Mouse (Mus musculus): ENCODE measurements around the gene Srsf10. TPM values are rescaled to one million over a fixed set of nuclear protein-coding genes. Genes with fewer than 3 reads are reported as not detected.

Gene Srsf10
- polyA plus RNA-seq, 1 experiment from 2014 or later: 88.1 TPM

DNA sequence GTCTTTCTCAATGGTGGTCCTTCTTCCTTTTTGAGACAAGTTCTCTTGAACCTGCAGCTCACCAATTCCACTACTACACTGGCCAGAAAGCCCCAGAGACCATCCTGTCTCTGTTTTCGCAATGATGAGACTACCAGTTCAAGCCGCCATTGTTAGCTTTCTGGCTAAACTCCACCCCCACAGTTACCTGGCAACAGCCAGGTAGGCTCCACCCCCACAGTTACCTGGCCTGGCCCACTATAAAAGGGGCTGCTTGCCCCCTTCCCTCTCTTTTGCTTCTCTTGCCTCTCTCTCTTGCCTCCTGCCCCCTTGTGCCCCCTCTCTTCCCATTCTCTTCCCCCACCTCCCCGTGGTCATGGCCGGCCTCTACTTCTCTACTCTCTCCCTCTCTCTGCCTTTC is 33.8 kb upstream of the Srsf10 start:
- H3K27me3 ChIP-seq (ENCODE audit: control insufficient read depth, insufficient read depth, low read length): no peaks in the 10 kb centered on the region
- no peaks in the 10 kb centered on the region for H3K36me3 ChIP-seq (ENCODE audit: control insufficient read depth, insufficient read depth, low read length)
- no peak overlapping the region for H3K4me2 ChIP-seq (replicated peaks; ENCODE audit: low read depth)
- DNase-seq (ENCODE audit: low spot score) (no peak), ATAC-seq (ENCODE audit: low FRiP score, low TSS enrichment) (no peak)
- no peak overlapping the region for H3K27ac ChIP-seq (replicated peaks)
- 93% methylated on average over 4 of the region's 4 CpGs for WGBS
- H3K9ac ChIP-seq (ENCODE audit: low read length): no peak overlapping the region
- no peaks in the 10 kb centered on the region for H3K9me3 ChIP-seq (ENCODE audit: control insufficient read depth, low read length)
- TF ChIP-seq CTCF (IDR thresholded peaks at IDR 0.05; ENCODE audit: low read depth) (no peak), EP300 (optimal IDR thresholded peaks at IDR 0.05) (no peak)
- no peaks in the 10 kb centered on the region for H3K4me1 ChIP-seq (replicated peaks; ENCODE audit: control insufficient read depth, insufficient read depth)
- no peak overlapping the region for H3K4me3 ChIP-seq (ENCODE audit: low read depth, low read length)

- ATAC-seq (ENCODE audit: low FRiP score, low TSS enrichment): no peak
- TF ChIP-seq EP300 (optimal IDR thresholded peaks at IDR 0.05) (no peak), CTCF (IDR thresholded peaks at IDR 0.05; ENCODE audit: low read depth) (peak; percentile 76)
- H3K27ac ChIP-seq (replicated peaks): no peak overlapping the region
- DNase-seq (ENCODE audit: low spot score): peak; percentile 37
- no peak overlapping the region for H3K4me2 ChIP-seq (replicated peaks; ENCODE audit: low read depth)
- no peak overlapping the region for H3K9ac ChIP-seq (ENCODE audit: low read length)
- no peak overlapping the region for H3K4me3 ChIP-seq (ENCODE audit: low read depth, low read length)
- no peaks in the 10 kb centered on the region for H3K36me3 ChIP-seq (ENCODE audit: control insufficient read depth, insufficient read depth, low read length)
- H3K9me3 ChIP-seq (ENCODE audit: control insufficient read depth, low read length): no peaks in the 10 kb centered on the region
- H3K27me3 ChIP-seq (ENCODE audit: control insufficient read depth, insufficient read depth, low read length): no peaks in the 10 kb centered on the region
- WGBS: 57% methylated on average over 2 of the region's 2 CpGs
- no peaks in the 10 kb centered on the region for H3K4me1 ChIP-seq (replicated peaks; ENCODE audit: control insufficient read depth, insufficient read depth)
Observed at GRCm38 (mm10) chr4:135823298-135823697, 32.2 kb upstream of the Srsf10 start.

GRCm38 (mm10) chr4:135824254-135824653 is 31.3 kb upstream of the Srsf10 start:
- whole genome bisulfite sequencing: 41% methylated on average over 8 of the region's 8 CpGs
- Histone ChIP-seq H3K9me3 (ENCODE audit: control insufficient read depth, low read length) (no peaks in the 10 kb centered on the region), H3K9ac (ENCODE audit: low read length) (no peak overlapping the region), H3K36me3 (ENCODE audit: control insufficient read depth, insufficient read depth, low read length) (no peaks in the 10 kb centered on the region), H3K4me3 (ENCODE audit: low read depth, low read length) (no peak overlapping the region), H3K27me3 (ENCODE audit: control insufficient read depth, insufficient read depth, low read length) (no peaks in the 10 kb centered on the region), H3K27ac (replicated peaks) (no peak overlapping the region), H3K4me1 (replicated peaks; ENCODE audit: control insufficient read depth, insufficient read depth) (peaks cover 8% of the 10 kb centered on the region; the same call in 1 of the 2 replicates), H3K4me2 (replicated peaks; ENCODE audit: low read depth) (no peak overlapping the region)
- TF ChIP-seq CTCF (IDR thresholded peaks at IDR 0.05; ENCODE audit: low read depth) (no peak), EP300 (optimal IDR thresholded peaks at IDR 0.05) (no peak)
- ATAC-seq (ENCODE audit: low FRiP score, low TSS enrichment) (no peak), DNase-seq (ENCODE audit: low spot score) (no peak)

DNA sequence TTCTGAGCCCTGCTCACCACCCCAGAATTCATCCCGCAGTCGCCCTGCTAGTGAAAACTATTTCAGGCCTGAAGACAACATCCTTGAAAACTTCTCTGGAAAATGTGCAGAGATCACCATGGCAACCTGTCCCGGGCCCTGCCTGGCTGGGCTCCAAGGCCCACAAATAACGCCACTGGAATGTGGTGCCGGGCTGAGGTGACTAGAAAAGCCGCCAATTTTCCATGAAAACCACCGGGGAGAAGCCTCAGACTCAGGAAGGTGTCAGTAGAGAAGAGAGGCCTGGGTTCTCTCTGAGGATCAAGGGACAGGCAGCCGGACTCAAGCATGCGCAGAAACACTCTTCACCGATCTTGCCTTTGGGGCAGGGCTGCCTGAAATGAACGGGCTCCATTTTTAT is 27.1 kb upstream of the Srsf10 start:
- WGBS: 13% methylated on average over 11 of the region's 11 CpGs
- Histone ChIP-seq H3K9ac (ENCODE audit: low read length) (0 out of 2 replicates have a peak overlapping the region, but pooled peaks have one; percentile 8), H3K27me3 (ENCODE audit: control insufficient read depth, insufficient read depth, low read length) (no peaks in the 10 kb centered on the region), H3K4me2 (replicated peaks; ENCODE audit: low read depth) (no peak overlapping the region), H3K36me3 (ENCODE audit: control insufficient read depth, insufficient read depth, low read length) (no peaks in the 10 kb centered on the region), H3K9me3 (ENCODE audit: control insufficient read depth, low read length) (no peaks in the 10 kb centered on the region), H3K27ac (replicated peaks) (peak overlapping the region; percentile 84), H3K4me3 (ENCODE audit: low read depth, low read length) (no peak overlapping the region), H3K4me1 (replicated peaks; ENCODE audit: control insufficient read depth, insufficient read depth) (peaks cover 10% of the 10 kb centered on the region; the same call in 1 of the 2 replicates)
- peak; percentile 71; the same call in 1 of the 2 replicates for ATAC-seq (ENCODE audit: low FRiP score, low TSS enrichment)
- TF ChIP-seq EP300 (optimal IDR thresholded peaks at IDR 0.05) (no peak), CTCF (IDR thresholded peaks at IDR 0.05; ENCODE audit: low read depth) (no peak)
- DNase-seq (ENCODE audit: low spot score): peak; percentile 68

DNA sequence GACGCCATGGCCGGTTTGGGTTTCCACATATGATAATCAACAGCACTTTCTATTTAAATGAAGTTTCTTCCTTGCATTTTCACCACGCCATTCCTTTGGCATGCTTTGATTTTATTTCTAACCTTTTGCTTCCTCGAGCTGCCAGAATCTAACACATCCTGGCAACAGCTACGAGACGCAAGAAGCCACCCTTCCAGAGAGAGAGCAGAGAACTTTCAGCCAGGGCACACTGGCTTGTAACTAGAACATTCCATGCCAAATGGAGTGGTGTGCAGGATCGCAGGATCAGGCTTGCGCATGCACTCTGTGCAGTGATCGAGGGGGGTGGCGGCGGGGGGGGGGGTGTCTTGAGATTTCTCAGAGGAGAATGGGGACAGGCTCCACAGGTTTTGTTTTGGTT is 23.5 kb upstream of the Srsf10 start:
- 54% methylated on average over 11 of the region's 11 CpGs for WGBS

GRCm38 (mm10) chr4:135833301-135834123 is 22.0 kb upstream of the Srsf10 start:
- H3K4me2 ChIP-seq (replicated peaks; ENCODE audit: low read depth): no peak overlapping the region

More for the DNA sequence above, 23.5 kb upstream of the Srsf10 start:
- no peak; the same call in 1 of the 2 replicates for ATAC-seq (ENCODE audit: low FRiP score, low TSS enrichment)
- no peak for DNase-seq (ENCODE audit: low spot score)
- no peak overlapping the region for H3K27ac ChIP-seq (replicated peaks)
- no peak overlapping the region for H3K4me3 ChIP-seq (ENCODE audit: low read depth, low read length)
- no peaks in the 10 kb centered on the region for H3K27me3 ChIP-seq (ENCODE audit: control insufficient read depth, insufficient read depth, low read length)
- TF ChIP-seq CTCF (IDR thresholded peaks at IDR 0.05; ENCODE audit: low read depth) (no peak), EP300 (optimal IDR thresholded peaks at IDR 0.05) (no peak)
- no peak overlapping the region for H3K4me2 ChIP-seq (replicated peaks; ENCODE audit: low read depth)
- H3K9me3 ChIP-seq (ENCODE audit: control insufficient read depth, low read length): no peaks in the 10 kb centered on the region
- no peaks in the 10 kb centered on the region for H3K36me3 ChIP-seq (ENCODE audit: control insufficient read depth, insufficient read depth, low read length)
- no peak overlapping the region for H3K9ac ChIP-seq (ENCODE audit: low read length)
- H3K4me1 ChIP-seq (replicated peaks; ENCODE audit: control insufficient read depth, insufficient read depth): peaks cover 10% of the 10 kb centered on the region; the same call in 1 of the 2 replicates

More at GRCm38 (mm10) chr4:135833301-135834123, 22.0 kb upstream of the Srsf10 start:
- Histone ChIP-seq H3K9ac (ENCODE audit: low read length) (no peak overlapping the region), H3K36me3 (ENCODE audit: control insufficient read depth, insufficient read depth, low read length) (no peaks in the 10 kb centered on the region), H3K27me3 (ENCODE audit: control insufficient read depth, insufficient read depth, low read length) (no peaks in the 10 kb centered on the region), H3K27ac (replicated peaks) (no peak overlapping the region), H3K9me3 (ENCODE audit: control insufficient read depth, low read length) (no peaks in the 10 kb centered on the region), H3K4me1 (replicated peaks; ENCODE audit: control insufficient read depth, insufficient read depth) (peaks cover 9% of the 10 kb centered on the region; the same call in 1 of the 2 replicates), H3K4me3 (ENCODE audit: low read depth, low read length) (no peak overlapping the region)
- no peak for TF ChIP-seq CTCF (IDR thresholded peaks at IDR 0.05; ENCODE audit: low read depth)
- DNase-seq (ENCODE audit: low spot score): no peak
- WGBS: 52% methylated on average over 12 of the region's 12 CpGs
- ATAC-seq (ENCODE audit: low FRiP score, low TSS enrichment): 0 out of 2 replicates have a peak, but pooled peaks have one; percentile 36

All from stomach, postnatal 0 days (tissue).